Mouse (Mus musculus): Measurements from ENCODE around the gene Lrrc63.
"Not testable (repeated sequence)": the region's sequence is repeated elsewhere in the genome, so short reads cannot be mapped to it uniquely, and the experiment has no call there.

The Lrrc63 gene

GRCm38 (mm10) chr14:75130501-75131318, at the start of gene Lrrc63, which contains the start of gene Lcp1:
Lrrc63 (minus strand) TSS chr14:75130881.
Lcp1 (plus strand) TSS chr14:75131101.
- in situ Hi-C loops (cut with MboI, MseI): no loop called here

DNA sequence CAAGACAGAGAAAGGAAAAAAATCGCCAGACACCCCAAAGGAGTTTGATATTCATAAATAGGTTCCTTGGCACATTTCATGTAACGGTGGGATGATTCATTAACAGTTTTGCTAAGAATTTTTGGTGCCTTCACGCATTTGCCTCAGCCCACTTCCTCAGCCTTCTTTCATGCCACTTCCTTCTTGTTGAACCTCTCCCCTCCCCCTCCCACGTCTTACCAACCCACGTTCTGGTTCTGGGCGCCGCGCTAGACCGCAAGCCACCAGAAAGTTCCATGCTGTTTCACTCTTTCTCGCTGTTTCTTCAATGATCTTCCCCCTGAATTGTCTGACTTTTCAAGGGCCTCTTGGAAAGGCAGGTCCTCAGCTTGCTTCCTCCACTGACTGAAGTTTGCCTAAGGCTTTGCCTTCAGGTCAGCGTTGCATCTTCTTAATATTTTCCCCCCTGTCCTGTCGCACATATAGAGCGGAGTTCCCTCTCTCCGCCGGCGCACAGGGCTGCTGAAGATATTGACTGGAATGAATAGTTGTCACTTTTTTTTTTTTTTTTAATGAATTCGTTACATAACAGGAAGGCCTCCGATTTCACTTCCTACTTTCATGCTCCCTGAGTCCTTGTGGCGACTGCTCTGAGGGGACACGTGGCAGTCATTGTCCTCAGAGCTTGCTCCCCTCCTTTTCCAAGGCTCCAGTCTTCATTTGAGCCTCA, 48.7 kb upstream of the Lrrc63 start:
- in situ Hi-C loops (cut with MboI, MseI): no loop called here

GRCm38 (mm10) chr14:75178801-75179211, 48.1 kb upstream of the Lrrc63 start:
- in situ Hi-C loops (cut with MboI, MseI): no loop called here

- in situ Hi-C loops (cut with MboI, MseI): no loop called here
Observed at GRCm38 (mm10) chr14:75178384-75178793, 47.7 kb upstream of the Lrrc63 start.

GRCm38 (mm10) chr14:75177400-75177799, 46.7 kb upstream of the Lrrc63 start:
- in situ Hi-C loops (cut with MboI, MseI): no loop called here

DNA sequence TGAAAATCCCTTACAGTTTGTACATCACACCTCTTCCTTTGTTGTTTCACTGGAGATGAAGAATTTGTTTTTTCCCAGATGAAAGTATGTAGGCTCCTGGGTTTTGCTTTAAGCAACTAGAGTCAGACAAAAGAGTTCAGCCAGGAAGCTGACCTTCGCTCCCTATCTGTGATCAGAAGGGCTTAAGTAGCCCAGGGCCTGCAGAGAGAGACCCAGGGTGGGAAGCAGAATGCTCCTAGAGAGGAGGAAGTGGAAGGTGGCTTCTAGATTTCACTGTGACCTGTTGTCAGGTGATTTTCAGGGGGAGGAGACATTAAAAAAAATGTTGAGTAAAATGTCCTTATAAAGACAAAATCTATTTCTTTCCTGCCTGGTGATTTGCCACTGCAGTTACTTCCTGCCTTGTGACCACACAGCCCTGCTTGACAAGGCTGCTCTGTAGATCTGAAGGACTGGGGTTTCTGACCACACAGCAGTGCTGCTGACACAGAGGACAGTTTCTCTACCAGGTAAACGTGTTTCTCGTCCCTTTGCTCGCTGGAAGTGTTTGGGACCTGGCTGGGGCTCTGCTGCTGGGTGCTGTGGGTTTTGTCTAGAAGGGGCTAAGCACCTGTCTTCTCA, 45.9 kb upstream of the Lrrc63 start:
- in situ Hi-C loops (cut with MboI, MseI): no loop called here

GRCm38 (mm10) chr14:75175781-75176180, 45.1 kb upstream of the Lrrc63 start:
- in situ Hi-C loops (cut with MboI, MseI): no loop called here

DNA sequence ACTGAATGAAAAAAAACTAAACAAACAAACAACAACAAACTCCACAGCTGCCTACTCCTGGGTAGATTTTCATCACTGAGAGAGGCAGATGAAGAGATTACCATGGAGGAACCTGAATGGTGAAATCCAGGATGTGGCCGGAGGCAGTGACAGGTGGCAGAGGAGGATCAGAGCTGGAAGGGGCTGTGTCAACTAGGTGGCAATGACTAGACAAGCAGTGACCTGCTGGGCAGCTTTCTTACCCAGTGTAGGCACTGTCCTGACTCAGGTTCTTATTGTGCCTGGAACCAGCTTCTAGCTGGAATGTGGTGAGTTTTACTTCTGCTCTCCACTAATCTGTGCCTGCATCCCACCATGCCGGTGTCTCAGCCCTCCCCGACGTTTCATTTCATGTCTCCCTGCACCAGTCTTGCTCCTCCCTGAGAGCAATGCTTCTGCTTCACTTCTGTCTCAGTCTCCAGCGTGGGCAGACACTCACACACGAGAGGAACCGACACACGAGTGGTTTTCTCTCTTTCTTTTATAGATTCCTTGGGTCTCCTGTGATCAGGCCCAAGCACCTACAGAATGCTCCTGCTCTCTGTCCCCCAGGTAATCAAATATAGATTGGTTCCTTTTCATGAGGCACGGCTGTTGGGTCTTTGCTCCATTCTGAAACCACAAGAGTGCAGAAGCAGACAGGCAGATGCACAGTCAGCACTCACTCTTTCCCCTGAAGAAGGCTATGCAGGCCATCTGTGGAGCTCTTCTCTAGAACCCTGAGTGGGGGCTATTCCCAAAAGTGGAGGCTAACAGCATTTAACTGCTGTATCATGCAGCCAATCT, 44.3 kb upstream of the Lrrc63 start:
- in situ Hi-C loops (cut with MboI, MseI): loop anchor here (5.0 to 25.0 kb wide), 3 partner anchors 103 to 963 kb away; no protein-coding TSS in a partner anchor

DNA sequence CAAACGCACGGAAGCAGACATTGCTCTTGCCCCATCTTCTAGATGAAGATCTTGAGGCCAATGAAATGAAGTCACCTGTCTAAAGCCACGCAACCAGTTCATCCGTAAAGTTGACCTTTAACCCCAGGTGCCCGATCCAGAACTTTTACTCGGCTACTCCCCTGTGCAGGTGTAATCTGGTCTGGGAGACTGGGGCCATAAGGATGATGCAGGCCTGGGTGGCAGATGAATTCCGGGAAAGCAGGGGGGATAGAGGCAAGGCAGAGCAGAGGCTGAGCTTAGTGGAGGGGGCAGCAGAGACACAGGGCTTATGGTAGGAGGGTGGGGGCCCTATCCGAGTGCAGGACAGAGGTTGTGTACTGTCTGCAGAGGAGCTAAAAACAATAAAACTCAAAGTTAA, 43.6 kb upstream of the Lrrc63 start:
- in situ Hi-C loops (cut with MboI, MseI): loop anchor here (5.0 to 25.0 kb wide), 3 partner anchors 102 to 962 kb away; no protein-coding TSS in a partner anchor

- in situ Hi-C loops (cut with MboI, MseI): loop anchor here (5.0 to 25.0 kb wide), 3 partner anchors 98 to 958 kb away; no protein-coding TSS in a partner anchor
Observed at GRCm38 (mm10) chr14:75170546-75170945, 39.9 kb upstream of the Lrrc63 start.

- in situ Hi-C loops (cut with MboI, MseI): loop anchor here in 1 of 2 experiments (25.0 kb wide), 1 partner anchor 956 kb away; no protein-coding TSS in a partner anchor
Observed at GRCm38 (mm10) chr14:75168501-75168900, 37.8 kb upstream of the Lrrc63 start.

GRCm38 (mm10) chr14:75165574-75166131, 35.0 kb upstream of the Lrrc63 start:
- in situ Hi-C loops (cut with MboI, MseI): loop anchor here in 1 of 2 experiments (25.0 kb wide), 1 partner anchor 953 kb away; no protein-coding TSS in a partner anchor

DNA sequence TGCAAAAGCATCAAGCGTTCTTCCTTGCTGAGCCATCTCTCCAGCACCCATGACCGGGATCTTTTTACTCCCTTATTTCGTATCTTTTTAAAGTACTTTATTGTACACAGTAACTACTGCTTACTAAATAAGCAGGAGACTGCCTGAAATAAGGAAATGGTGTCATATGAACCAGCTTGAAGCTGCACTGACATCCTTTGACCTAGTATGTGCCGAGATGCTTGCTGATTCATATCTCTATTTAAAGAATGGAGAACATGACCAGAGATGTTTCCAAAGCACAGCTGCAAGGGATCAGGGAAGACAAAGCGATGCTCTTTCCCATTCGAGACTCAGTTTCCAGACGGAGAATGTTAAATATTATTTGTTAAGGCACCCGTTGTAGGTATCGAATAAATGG, 33.7 kb upstream of the Lrrc63 start:
- in situ Hi-C loops (cut with MboI, MseI): loop anchor here in 1 of 2 experiments (25.0 kb wide), 1 partner anchor 952 kb away; no protein-coding TSS in a partner anchor

- in situ Hi-C loops (cut with MboI, MseI): loop anchor here in 1 of 2 experiments (25.0 kb wide), 1 partner anchor 952 kb away; no protein-coding TSS in a partner anchor
Observed at GRCm38 (mm10) chr14:75163866-75164265, 33.2 kb upstream of the Lrrc63 start.

DNA sequence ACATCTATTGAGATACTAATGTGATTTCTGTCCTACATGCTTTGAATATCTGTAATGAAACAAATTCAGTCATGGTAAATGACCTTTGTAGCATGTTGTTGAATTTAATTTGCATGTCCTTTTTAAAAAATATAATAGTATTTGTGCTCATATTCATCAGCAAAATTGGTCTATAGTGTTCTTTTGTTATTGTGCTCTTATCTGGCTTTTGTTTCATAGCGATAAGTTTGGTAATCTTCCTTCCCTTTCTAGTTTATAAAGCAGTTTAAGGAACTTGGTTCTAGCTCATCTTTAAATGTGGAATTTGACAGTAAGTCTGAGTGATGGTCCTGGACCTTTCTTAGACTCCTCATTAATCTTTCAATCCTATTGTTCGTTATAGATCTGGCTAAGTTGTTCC, 28.7 kb upstream of the Lrrc63 start:
- in situ Hi-C loops (cut with MboI, MseI): loop anchor here in 1 of 2 experiments (25.0 kb wide), 1 partner anchor 947 kb away; no protein-coding TSS in a partner anchor

GRCm38 (mm10) chr14:75154481-75154880, 23.8 kb upstream of the Lrrc63 start:
- in situ Hi-C loops (cut with MboI, MseI): loop anchor here in 1 of 2 experiments (25.0 kb wide), 1 partner anchor 942 kb away; no protein-coding TSS in a partner anchor

DNA sequence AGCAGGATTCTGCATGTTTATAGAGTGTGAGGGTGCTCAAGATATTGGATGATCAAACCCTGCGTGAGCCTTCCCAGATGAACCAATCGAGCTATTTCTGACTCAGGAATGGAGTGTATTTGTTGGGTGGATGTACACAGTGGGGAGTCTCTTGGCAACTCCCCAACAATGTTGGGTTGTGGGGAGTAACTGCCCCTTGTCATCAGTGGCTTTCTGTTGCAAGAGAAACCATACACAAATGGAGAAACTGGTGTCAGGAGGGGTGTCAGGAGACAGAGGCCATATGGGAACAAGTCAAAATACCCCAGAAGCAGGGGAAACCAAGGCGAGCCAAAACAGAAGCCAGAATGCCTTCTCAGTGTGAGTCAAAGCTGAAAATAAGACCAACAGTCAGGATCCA, 20.5 kb upstream of the Lrrc63 start:
- in situ Hi-C loops (cut with MboI, MseI): loop anchor here in 1 of 2 experiments (25.0 kb wide), 1 partner anchor 939 kb away; no protein-coding TSS in a partner anchor

GRCm38 (mm10) chr14:75150653-75151052, 20.0 kb upstream of the Lrrc63 start:
- in situ Hi-C loops (cut with MboI, MseI): loop anchor here in 1 of 2 experiments (25.0 kb wide), 1 partner anchor 938 kb away; no protein-coding TSS in a partner anchor

- in situ Hi-C loops (cut with MboI, MseI): no loop called here
Observed at GRCm38 (mm10) chr14:75148229-75148628, 17.5 kb upstream of the Lrrc63 start.

DNA sequence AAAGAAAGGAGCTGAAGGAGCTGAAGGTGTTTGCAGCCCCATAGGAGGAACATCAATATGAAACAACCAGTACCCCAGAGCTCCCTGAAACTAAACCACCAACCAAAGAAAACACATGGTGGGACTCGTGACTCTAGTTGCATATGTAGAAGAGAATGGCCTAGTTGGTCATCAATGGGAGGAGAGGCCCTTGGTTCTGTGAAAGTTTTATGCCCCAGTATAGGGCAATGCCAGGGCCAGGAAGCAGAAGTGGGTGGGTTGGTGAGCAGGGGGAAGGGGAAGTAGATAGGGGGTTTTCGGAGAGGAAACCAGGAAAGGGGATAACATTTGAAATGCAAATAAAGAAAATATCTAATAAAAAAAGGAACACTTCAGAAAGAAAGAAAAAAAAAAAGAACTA, 17.0 kb upstream of the Lrrc63 start:
- in situ Hi-C loops (cut with MboI, MseI): not testable (repeated sequence)
